Mouse (Mus musculus): ENCODE data around the gene Ndufb7.
"Not testable (repeated sequence)": the region's sequence is repeated elsewhere in the genome, so short reads cannot be mapped to it uniquely, and the experiment has no call there.

Gene Ndufb7

GRCm38 (mm10) chr8:83566469-83567395 lies at the start of gene Ndufb7:
Gene Ndufb7 (plus strand): TSS chr8:83566671.
- DNase-seq (ENCODE audit: low spot score in 2 of 2) = peak; percentile 92 to 96

- DNase-seq (ENCODE audit: low spot score in 2 of 2) = no peak
Observed at GRCm38 (mm10) chr8:83520432-83520831, 46.0 kb upstream of the Ndufb7 start.

GRCm38 (mm10) chr8:83520907-83521306 lies 45.6 kb upstream of the Ndufb7 start:
- not testable (repeated sequence) for DNase-seq (ENCODE audit: low spot score in 2 of 2)

- no peak for DNase-seq (ENCODE audit: low spot score in 2 of 2)
Observed at GRCm38 (mm10) chr8:83521310-83521709, 45.2 kb upstream of the Ndufb7 start.

- no peak for DNase-seq (ENCODE audit: low spot score in 2 of 2)
Observed at GRCm38 (mm10) chr8:83534802-83535201, 31.7 kb upstream of the Ndufb7 start.

GRCm38 (mm10) chr8:83535736-83536135 lies 30.7 kb upstream of the Ndufb7 start, which contains the start of gene Olfr370:
Gene Olfr370 (plus strand): TSS chr8:83535780.
- no peak for DNase-seq (ENCODE audit: low spot score in 2 of 2)

DNA sequence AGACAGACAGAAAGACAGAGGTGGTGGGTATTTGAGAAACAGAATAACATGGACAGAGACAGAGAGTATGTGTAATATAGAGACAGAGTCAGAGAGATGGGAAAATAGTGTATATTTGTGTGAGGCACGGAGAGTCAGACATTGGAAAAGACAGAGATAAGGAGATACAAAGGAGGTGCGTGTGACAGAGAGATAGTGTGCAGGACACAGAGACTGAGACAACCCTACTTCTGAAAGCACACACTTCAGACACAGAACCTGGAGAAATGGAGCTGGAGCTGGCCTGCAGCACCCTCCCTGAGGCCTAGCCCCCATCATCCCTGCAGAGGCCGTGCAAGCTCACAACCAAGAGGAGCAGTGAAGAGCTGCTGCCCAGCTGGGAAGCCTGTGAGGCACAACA lies 3.8 kb upstream of the Ndufb7 start:
- no peak for DNase-seq (ENCODE audit: low spot score in 2 of 2)

- DNase-seq (ENCODE audit: low spot score in 2 of 2) = no peak
Observed at GRCm38 (mm10) chr8:83563246-83563645, 3.2 kb upstream of the Ndufb7 start.

GRCm38 (mm10) chr8:83565731-83566375 lies 618 bp upstream of the Ndufb7 start:
- peak in 1 of 2 experiments; percentile 4 for DNase-seq (ENCODE audit: low spot score in 2 of 2)

- DNase-seq (ENCODE audit: low spot score in 2 of 2) = peak in 1 of 2 experiments; percentile 2
Observed at GRCm38 (mm10) chr8:83567668-83568067, 1.2 kb downstream of the Ndufb7 start.

DNA sequence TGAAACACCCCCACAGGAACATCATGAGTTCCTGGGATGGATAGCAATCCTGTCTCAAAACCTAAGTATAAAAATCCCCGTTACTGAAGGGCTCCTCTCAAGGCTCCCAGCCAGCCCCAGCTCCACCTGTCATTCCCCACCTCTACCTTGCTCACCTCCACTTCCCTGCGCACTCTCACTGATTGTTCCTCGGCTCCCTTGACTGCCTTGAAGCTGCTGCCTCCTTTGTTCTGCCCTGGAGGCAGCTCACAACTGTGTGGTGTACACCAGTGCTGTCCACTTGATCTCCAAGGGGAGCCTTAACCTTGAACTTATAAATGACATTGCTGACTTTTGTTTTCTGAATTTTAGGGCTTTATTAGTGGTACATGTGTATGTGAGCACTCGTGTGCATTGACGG lies 1.7 kb downstream of the Ndufb7 start:
- DNase-seq (ENCODE audit: low spot score in 2 of 2) = no peak

GRCm38 (mm10) chr8:83568755-83569154 lies 2.3 kb downstream of the Ndufb7 start:
- no peak for DNase-seq (ENCODE audit: low spot score in 2 of 2)

DNA sequence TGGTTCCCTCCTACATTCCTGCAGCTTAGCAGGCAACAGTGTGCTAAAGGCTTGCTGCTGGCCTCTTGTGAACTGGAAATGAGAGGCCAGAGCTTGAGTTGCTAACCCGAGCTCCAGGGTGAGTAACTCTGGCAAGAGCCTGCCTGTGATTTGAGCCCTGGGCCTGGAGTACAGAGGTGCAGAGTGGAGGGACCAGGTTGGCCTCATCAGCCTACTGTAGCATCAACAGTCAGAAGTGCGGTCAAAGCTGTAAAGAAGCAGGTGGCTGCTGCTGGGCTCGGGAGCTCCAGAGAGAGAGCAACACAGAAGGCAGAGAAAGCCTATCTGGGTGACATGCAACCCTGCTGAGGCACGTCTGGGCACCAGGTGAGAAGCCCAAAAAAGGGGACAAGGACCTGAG lies 2.7 kb downstream of the Ndufb7 start:
- no peak for DNase-seq (ENCODE audit: low spot score in 2 of 2)

DNA sequence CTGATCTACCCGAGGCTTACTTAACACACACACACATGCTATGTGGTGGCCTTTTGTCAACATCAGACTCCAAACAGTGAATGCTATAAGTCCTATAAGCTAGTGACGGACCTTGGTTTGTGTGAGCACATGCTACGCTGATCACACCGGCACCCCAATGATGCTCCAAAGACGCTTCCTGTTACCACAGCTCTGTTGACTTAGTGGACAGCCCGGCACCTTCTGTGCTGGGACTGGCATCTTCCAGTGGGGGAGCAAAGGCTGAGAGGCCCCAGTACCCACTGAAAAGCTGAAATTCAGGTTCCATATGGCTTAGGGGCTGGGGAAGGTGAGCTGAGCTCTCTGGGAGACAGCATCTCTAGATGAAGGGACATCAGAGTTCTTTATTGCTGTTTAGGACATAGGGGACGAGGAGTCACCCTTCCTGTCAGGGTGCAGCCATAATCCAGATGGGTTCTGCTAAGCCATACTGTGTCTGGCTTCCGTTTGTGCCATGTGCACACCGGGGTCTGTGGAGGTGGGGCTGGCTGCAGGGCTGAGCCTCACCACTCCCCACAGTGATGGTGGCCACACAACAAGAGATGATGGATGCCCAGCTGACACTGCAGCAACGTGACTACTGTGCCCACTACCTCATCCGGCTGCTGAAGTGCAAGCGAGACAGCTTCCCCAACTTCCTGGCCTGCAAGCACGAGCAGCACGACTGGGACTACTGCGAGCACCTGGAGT lies 4.0 kb downstream of the Ndufb7 start:
- DNase-seq (ENCODE audit: low spot score in 2 of 2) = no peak

- not testable (repeated sequence) for DNase-seq (ENCODE audit: low spot score in 2 of 2)
Observed at GRCm38 (mm10) chr8:83571001-83571340, 4.5 kb downstream of the Ndufb7 start.

DNA sequence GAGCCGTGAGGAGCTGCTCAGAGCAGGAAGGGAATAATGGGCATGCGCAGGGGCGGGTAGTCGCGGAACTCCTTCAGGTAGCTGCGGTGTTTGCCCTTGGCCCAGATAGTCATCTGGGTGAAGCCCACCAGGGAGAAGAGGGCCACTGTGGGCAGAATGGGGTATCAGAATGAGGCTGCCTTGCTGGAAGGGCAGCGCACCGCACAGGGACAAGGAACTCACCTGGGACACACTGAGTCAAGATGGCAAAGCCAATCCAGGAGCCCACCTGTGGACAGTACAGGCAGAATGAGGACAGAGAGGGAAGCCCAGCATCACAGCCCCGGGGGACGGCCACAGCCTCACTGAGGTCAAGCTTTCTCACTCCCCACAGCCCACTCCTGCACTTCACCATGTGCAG lies 5.3 kb downstream of the Ndufb7 start:
- no peak for DNase-seq (ENCODE audit: low spot score in 2 of 2)

DNA sequence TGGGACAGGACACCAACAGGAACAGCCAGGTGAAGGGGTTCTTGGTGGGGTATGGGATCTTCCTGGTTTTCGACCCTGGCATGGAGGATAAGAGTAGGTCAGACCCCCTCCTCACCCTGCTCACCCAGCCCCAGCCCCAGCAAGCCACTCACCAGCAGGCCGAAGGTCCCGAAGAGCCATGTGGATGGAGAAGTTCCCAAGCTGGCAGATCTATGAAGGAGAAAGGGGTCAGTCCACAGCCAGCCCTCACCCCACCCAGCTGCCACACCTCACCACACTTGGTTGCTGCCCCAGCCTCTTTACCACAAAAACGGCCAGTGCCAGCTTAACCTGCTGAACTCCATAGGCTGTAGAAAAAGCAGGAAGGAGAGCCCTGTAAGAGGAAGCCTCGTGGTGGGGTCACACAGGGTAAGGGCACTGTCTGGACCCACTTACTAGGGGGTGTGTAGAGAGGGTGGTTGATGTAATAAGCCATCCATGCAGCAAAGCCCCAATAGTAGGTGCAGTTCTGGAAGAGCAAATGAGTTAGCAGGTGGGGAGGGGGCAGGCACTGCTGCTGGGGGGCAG lies 5.9 kb downstream of the Ndufb7 start:
- no peak for DNase-seq (ENCODE audit: low spot score in 2 of 2)

- DNase-seq (ENCODE audit: low spot score in 2 of 2) = peak; percentile 58 to 69
Observed at GRCm38 (mm10) chr8:83573140-83573875, 6.8 kb downstream of the Ndufb7 start.

GRCm38 (mm10) chr8:83574631-83575315 lies 8.3 kb downstream of the Ndufb7 start:
- DNase-seq (ENCODE audit: low spot score in 2 of 2) = peak in 1 of 2 experiments; percentile 42
